Mouse (Mus musculus): Measurements from ENCODE around the gene Bloc1s2.
"Not testable (repeated sequence)": the region's sequence is repeated elsewhere in the genome, so short reads cannot be mapped to it uniquely, and the experiment has no call there.

Bloc1s2 gene

DNA sequence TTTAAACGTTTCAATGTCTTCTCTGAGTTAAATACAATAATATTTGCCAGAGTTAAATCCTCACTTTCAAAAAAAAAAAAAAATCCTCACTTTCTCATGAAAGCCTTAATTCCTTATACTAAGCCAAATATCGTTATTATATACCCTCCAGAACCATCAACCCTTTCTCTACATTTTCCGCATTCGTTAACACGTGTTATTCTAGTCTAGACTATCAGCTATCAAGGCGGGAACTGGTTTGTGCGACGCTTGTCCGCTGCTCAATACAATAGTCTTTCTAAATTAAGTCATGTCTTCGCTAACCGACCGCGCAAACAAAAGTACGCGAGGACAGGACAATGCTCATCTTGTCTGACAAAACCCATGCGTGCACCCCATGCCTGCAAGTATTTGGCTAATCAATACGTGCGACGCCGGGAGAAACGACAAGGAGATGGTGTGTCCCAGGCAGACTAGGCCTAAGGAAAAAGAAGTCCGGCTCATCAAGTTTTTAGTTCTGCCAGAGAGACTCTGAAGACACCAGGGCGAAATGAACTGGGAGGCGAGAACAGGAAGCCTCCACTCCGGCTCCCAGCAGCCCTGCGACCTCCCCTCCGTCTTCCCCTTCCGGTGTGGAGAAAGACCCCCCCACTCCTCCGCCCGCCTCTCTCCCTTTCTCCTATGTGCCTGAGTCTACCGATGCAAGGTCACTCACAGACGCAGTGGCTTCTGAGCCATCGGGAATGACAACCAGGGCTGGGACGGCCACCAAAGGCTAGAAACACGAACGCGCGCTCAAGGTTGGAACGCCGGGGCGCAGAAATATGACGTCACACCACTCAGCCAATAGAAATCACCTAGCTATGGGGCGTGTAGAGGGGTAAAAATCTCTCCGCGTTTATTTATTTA lies 10.9 kb downstream of the Bloc1s2 start, which contains the start of gene Cwf19l1:
Gene Cwf19l1, minus strand, starts transcription at position 805 of the 888 bp plus-strand sequence.
- in situ Hi-C loops (cut with MboI; ENCODE audit: low pct_unique_long_range_greater_than_20kb in 1 of 2, low sequenced_read_pairs in 2 of 2, unreplicated experiment in 1 of 2): no loop called here

- in situ Hi-C loops (cut with MboI; ENCODE audit: low pct_unique_long_range_greater_than_20kb in 1 of 2, low sequenced_read_pairs in 2 of 2, unreplicated experiment in 1 of 2): no loop called here
These were observed 13.3 kb downstream of the Bloc1s2 start for GRCm38 (mm10) chr19:44132917-44133316.

GRCm38 (mm10) chr19:44128560-44128959 lies 17.7 kb downstream of the Bloc1s2 start:
- in situ Hi-C loops (cut with MboI; ENCODE audit: low pct_unique_long_range_greater_than_20kb in 1 of 2, low sequenced_read_pairs in 2 of 2, unreplicated experiment in 1 of 2): no loop called here

- in situ Hi-C loops (cut with MboI; ENCODE audit: low pct_unique_long_range_greater_than_20kb in 1 of 2, low sequenced_read_pairs in 2 of 2, unreplicated experiment in 1 of 2): no loop called here
These were observed 18.3 kb downstream of the Bloc1s2 start for GRCm38 (mm10) chr19:44127729-44128497.

- in situ Hi-C loops (cut with MboI; ENCODE audit: low pct_unique_long_range_greater_than_20kb in 1 of 2, low sequenced_read_pairs in 2 of 2, unreplicated experiment in 1 of 2): no loop called here
These were observed 25.1 kb downstream of the Bloc1s2 start for GRCm38 (mm10) chr19:44121137-44121536.

- in situ Hi-C loops (cut with MboI; ENCODE audit: low pct_unique_long_range_greater_than_20kb in 1 of 2, low sequenced_read_pairs in 2 of 2, unreplicated experiment in 1 of 2): not testable (repeated sequence)
These were observed 25.6 kb downstream of the Bloc1s2 start for GRCm38 (mm10) chr19:44120686-44121085.

DNA sequence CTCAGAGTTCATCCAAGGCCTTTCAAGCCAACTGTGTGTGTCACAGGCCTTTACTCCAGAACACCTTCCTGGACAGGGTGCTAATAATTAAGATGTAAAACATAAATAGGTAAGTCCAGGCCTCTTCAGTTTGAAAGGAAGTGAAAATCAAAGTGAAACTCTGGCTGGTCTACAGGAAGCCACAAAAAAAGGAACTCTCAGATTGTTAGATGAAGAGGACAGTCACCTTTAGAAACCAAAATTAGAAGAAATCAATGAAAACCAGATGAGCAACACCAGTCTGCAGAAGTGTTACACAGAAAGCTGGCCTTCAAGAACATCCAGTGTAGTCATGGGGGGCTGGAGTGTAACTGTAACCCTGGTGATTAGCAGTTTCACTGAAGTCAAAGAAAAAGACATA lies 28.5 kb downstream of the Bloc1s2 start:
- in situ Hi-C loops (cut with MboI; ENCODE audit: low pct_unique_long_range_greater_than_20kb in 1 of 2, low sequenced_read_pairs in 2 of 2, unreplicated experiment in 1 of 2): no loop called here

DNA sequence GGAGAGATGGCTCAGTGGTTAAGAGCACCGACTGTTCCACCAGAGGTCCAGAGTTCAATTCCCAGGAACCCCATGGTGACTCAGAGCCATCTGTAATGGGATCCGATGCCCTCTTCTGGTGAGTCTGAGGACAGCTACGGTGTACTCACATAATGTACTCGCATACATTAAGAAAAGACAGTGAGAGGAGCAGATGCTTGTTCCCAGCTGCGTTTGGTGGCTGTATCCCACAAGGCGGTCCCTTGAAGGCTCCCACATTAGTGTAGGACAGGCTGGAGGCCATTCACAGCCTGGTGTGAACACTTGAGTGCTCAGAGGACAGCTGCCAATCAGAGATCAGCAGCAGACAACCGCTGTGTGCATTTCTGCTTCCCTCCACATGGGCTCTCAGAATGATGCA lies 34.5 kb downstream of the Bloc1s2 start:
- in situ Hi-C loops (cut with MboI; ENCODE audit: low pct_unique_long_range_greater_than_20kb in 1 of 2, low sequenced_read_pairs in 2 of 2, unreplicated experiment in 1 of 2): no loop called here

DNA sequence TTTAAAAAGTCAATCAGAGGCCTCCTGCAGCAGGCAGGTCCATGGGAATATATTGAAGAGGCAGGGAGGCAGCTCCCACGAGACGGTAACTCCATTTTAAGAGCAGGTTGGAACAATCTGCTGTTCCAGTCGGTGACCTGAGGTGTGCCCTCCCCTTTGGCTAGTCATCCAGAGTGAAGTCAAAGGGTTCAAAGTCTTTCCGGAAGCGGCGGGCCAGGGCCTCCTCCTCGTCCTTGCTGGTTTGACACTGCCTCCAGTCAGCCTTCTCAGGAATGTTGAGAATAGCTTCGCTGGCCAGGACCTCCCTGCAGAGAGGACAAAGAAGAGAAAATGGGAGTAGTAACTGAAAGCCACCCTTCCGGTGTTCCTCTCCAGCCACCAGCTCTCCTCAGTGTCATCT lies 35.9 kb downstream of the Bloc1s2 start:
- in situ Hi-C loops (cut with MboI; ENCODE audit: low pct_unique_long_range_greater_than_20kb in 1 of 2, low sequenced_read_pairs in 2 of 2, unreplicated experiment in 1 of 2): no loop called here

DNA sequence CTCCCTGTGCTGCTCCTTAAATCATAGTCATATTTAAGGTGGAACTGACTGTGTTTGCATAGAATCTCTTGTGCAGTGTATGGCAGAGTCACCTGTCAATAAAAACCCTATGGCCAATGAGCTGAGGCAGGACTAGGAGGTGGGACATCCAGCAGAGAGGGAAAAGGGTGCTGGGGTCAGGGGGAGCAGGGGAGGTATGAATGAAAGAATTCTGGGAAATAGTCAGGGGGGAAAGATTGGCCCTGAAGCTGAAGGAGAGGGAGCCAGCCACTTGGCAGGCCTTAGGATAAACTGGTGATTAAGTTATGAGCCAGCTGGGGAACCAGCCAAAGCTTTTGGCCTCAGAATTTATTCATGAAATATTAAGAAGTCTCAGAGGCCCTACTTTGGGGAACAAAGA lies 37.2 kb downstream of the Bloc1s2 start:
- in situ Hi-C loops (cut with MboI; ENCODE audit: low pct_unique_long_range_greater_than_20kb in 1 of 2, low sequenced_read_pairs in 2 of 2, unreplicated experiment in 1 of 2): no loop called here

DNA sequence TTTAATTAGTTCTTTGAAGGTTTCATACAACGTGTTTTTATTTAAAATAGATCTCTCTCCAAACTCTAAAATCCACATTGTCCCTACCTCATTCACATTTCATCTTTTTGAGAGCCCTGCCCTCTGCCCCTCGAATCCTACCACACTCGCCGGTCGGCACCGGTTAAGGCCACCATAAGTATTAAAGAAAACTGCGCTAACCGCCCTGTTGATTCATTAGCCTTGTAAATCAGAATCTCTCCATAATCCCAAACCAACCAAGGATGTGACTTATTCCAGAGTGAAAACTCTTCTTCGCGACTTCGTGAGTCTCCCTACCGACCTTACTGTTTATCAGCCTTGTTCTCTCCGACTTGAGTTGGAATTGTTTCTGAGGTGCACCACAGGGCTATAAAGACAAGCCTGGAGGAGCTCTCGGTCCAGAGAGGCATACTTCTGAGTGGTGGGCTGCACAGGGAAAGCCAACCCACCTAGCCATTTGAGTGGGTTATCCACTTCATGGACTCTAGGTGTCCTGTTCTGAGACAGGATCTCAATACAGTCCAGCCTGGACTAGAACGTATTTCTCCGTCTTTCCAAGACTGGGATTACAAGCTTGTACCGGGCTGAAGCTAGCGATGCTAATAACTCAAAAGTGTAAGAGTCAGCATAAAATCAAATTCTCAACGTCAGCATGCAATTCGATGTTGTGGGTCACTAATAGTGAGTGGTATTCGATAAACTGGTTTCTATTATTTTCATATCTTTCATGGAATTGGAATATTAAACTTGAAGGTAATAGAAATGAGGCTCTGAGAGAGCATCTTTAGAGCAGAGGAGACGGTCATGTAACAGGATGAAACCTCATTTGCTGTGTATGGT lies 38.4 kb downstream of the Bloc1s2 start:
- in situ Hi-C loops (cut with MboI; ENCODE audit: low pct_unique_long_range_greater_than_20kb in 1 of 2, low sequenced_read_pairs in 2 of 2, unreplicated experiment in 1 of 2): no loop called here

DNA sequence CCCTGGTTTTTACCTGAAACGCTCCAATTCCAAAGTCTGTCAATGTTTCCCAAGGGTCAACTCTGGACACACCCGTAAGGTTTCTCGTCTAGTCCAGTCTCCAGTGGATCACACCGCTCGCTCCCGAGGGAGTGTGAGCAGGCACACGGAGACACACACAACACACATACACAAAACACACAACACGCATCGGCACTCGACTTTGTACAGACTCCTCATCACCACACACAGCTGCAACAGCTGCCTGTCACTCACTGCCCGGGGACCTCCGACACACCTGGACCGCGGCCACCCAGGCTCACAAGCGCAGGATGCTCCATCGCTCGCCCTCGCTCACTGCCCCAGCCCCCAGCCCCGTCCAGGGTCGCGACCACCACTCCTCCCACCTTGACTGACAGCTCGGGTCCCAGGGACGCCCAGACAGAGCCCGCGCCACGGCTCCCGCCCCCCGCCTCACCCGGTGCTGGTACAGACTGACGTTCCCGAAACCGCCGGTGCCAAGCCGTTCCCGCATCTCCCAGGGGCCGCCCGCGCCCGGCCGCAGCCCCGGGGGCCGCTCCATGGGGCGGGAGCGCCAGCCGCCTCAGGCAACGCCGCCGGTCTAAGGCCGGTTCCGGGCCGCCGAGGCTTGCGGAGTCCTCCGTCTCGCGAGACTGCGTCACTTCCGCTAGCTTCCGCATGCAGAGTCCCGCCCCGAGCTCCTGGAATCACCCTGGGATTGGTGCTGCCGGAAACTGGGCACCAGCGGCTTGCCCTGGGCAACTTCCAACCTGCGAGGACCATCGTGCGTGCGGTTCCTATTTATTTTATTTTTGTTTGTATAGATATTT lies 39.2 kb downstream of the Bloc1s2 start, which contains the start of gene Chuk:
Gene Chuk, minus strand, starts transcription at position 650 of the 830 bp plus-strand sequence.
- in situ Hi-C loops (cut with MboI; ENCODE audit: low pct_unique_long_range_greater_than_20kb in 1 of 2, low sequenced_read_pairs in 2 of 2, unreplicated experiment in 1 of 2): no loop called here

- in situ Hi-C loops (cut with MboI; ENCODE audit: low pct_unique_long_range_greater_than_20kb in 1 of 2, low sequenced_read_pairs in 2 of 2, unreplicated experiment in 1 of 2): no loop called here
These were observed 41.9 kb downstream of the Bloc1s2 start for GRCm38 (mm10) chr19:44104393-44104792.

DNA sequence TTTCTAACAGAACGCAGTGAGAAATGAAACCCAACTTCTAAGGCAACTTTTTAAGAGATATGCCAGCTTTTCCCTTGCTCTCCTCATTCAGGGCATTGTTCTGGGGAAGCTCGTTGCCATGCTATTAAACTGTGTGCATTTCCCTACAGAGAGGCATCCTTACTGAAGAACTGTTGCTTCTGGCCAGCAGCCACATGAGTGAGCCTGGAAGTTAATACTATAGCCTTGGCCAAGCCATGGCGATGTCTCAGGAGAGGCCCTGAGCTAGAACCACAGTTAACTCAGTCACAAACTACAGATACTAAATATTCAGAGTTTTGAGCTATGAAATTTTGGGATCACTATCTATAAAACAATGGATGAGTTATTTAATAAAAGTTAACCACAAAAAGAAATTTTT lies 43.2 kb downstream of the Bloc1s2 start:
- in situ Hi-C loops (cut with MboI; ENCODE audit: low pct_unique_long_range_greater_than_20kb in 1 of 2, low sequenced_read_pairs in 2 of 2, unreplicated experiment in 1 of 2): no loop called here

DNA sequence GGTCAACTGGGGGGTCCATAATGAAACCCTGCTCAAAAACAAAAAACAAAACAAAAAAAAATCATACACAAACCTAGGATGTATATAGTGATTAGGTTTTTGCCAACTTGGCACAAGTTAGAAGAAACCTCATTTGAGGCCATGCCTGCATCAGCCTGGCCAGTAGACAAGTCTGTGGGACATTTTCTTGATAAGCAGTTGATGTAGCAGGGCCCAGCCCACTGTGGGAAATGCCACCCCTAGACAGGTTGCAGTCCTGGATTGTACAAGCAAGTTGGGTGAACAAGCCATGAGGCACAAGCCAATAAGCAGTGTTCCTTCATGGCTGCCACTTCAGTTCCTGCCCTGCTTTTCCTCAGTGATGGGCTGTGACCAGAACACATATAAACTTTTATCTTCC lies 45.4 kb downstream of the Bloc1s2 start:
- in situ Hi-C loops (cut with MboI; ENCODE audit: low pct_unique_long_range_greater_than_20kb in 1 of 2, low sequenced_read_pairs in 2 of 2, unreplicated experiment in 1 of 2): no loop called here

Data from mouse embryonic stem cell (cell line).